Mouse (Mus musculus) liver, embryonic 15.5 days (tissue): ENCODE data around the gene Slc22a5. TPM values are rescaled to one million over a fixed set of nuclear protein-coding genes. Genes with fewer than 3 reads are reported as not detected.
A peak's percentile ranks its signal among the peaks of the same experiment; 100 is the strongest.
"Not testable (repeated sequence)": the region's sequence is repeated elsewhere in the genome, so short reads cannot be mapped to it uniquely, and the experiment has no call there.

Experiments
- ATAC-seq: fragments of 200-750 bp; cut with Nextera tagmentation; 2 replicates; pipeline ENCODE4 v1.8.0; 2017; ENCODE audit warnings: moderate number of reproducible peaks, mild to moderate bottlenecking, moderate library complexity; ENCODE audit not compliant: insufficient read depth
- H3K27ac ChIP-seq: fragments of 300-500 bp; sonication (generic); replicated peaks from 2 replicates; pipeline ENCODE4 v1.5.1; 2015; ENCODE audit warnings: mild to moderate bottlenecking, inconsistent platforms
- H3K27me3 ChIP-seq: fragments of 300-500 bp; sonication (generic); 2 replicates; pipeline ENCODE4 v1.6.1; 2015; ENCODE audit warnings: mild to moderate bottlenecking, inconsistent platforms
- H3K36me3 ChIP-seq: fragments of 300-500 bp; sonication (generic); replicated peaks from 2 replicates; pipeline ENCODE4 v1.6.1; 2015; ENCODE audit warnings: moderate library complexity, mild to moderate bottlenecking, inconsistent platforms
- H3K4me1 ChIP-seq: fragments of 300-500 bp; sonication (generic); replicated peaks from 2 replicates; pipeline ENCODE4 v1.6.1; 2015; ENCODE audit warnings: inconsistent platforms
- H3K4me2 ChIP-seq: fragments of 300-500 bp; sonication (generic); 2 replicates; pipeline ENCODE4 v1.6.1; 2015; ENCODE audit warnings: moderate library complexity, mild to moderate bottlenecking, inconsistent platforms
- H3K4me3 ChIP-seq: fragments of 300-500 bp; sonication (generic); replicated peaks from 2 replicates; pipeline ENCODE4 v1.5.1; 2015; ENCODE audit warnings: mild to moderate bottlenecking, inconsistent platforms
- H3K9ac ChIP-seq: fragments of 300-500 bp; sonication (generic); 2 replicates; pipeline ENCODE4 v1.6.1; 2015; ENCODE audit warnings: moderate library complexity, mild to moderate bottlenecking, inconsistent platforms
- H3K9me3 ChIP-seq: fragments of 300-500 bp; sonication (generic); replicated peaks from 2 replicates; pipeline ENCODE4 v1.6.1; 2016; ENCODE audit warnings: inconsistent platforms
- WGBS: fragments of 180-500 bp; shearing (Covaris S2); methylation state at CpG from one replicate; pipeline ENCODE4 v1.1.7; 2015; ENCODE audit warnings: mixed read lengths; ENCODE audit not compliant: insufficient replicate concordance; 5-methylcytosine and 5-hydroxymethylcytosine counted together
- polyA plus RNA-seq: library from polyadenylated mRNA; unstranded; fragments of >200 nt; fragmentation: Nextera tagmentation; extraction: Ambion mirVana; gene quantifications from 2 replicates; pipeline ENCODE4 v1.2.1, GENCODE M21; 2015

Slc22a5 gene
- polyA plus RNA-seq, 1 experiment from 2014 or later = 1.9 TPM

GRCm38 (mm10) chr11:53858761-53859580 is 32.5 kb downstream of the Slc22a5 start, which contains the start of gene Gm12216:
TSS of gene Gm12216 (minus strand) at chr11:53859256.
- H3K27ac ChIP-seq, H3K27me3 ChIP-seq, H3K36me3 ChIP-seq, H3K4me1 ChIP-seq, H3K9me3 ChIP-seq: not testable (repeated sequence)
- peak within 1 kb of the TSS; percentile 74 for H3K4me2 ChIP-seq
- peak within 1 kb of the TSS; percentile 53 for H3K9ac ChIP-seq
- H3K4me3 ChIP-seq = peak within 1 kb of the TSS; percentile 64
- 7% methylated on average over 44 of the region's 50 CpGs for WGBS
- peak; percentile 44; the same call in 1 of the 2 replicates for ATAC-seq

DNA sequence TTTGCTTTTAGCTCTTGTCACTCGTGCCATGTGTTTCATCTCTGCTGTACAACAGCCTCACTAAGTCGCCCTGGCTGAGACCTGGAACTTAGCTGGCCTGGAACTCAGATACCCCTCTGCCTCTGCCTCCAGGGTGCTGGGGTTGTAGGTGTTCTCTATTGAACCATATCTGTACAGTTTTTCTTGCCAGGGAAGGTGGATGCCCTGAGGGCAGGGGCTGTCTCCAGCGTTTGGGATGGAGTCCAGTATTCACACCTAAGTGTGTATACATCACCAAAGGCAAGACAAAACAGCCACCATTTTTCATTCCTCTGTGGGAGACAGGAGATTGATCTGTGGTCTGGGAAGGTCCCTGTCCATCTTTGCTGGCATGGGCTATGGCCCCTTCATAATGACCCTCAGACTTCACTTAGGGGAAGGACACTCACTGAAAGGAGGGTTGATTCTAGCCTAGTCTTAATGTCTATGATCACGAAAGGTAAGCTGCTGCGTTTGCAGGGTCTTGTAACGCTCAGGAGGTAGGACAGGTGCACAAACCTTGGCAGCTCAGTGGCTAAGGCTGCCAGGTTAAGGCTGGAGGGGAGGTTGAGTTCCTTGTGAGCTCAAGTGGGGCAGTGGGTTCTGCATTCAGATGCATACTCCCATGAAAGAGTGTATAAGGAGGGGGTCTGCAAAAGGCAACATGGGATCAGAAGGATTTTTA is 33.3 kb downstream of the Slc22a5 start:
- H3K4me3 ChIP-seq = peak overlapping the region; percentile 64
- peaks cover 4% of the 10 kb centered on the region; the same call in 1 of the 2 replicates for H3K4me1 ChIP-seq
- H3K9me3 ChIP-seq = no peaks in the 10 kb centered on the region

GRCm38 (mm10) chr11:53853665-53854064 is 37.8 kb downstream of the Slc22a5 start:
- no peak for ATAC-seq
- Histone ChIP-seq H3K27ac (no peak overlapping the region), H3K9ac (no peak overlapping the region), H3K4me3 (no peak overlapping the region), H3K27me3 (0 out of 2 replicates have a peak, but pooled peaks cover 4% of the 10 kb centered on the region), H3K4me1 (peaks cover 5% of the 10 kb centered on the region), H3K9me3 (no peaks in the 10 kb centered on the region), H3K4me2 (no peak overlapping the region), H3K36me3 (no peaks in the 10 kb centered on the region)
- 39% methylated on average over 5 of the region's 5 CpGs for WGBS

More for the DNA sequence above, 33.3 kb downstream of the Slc22a5 start:
- H3K27me3 ChIP-seq = 0 out of 2 replicates have a peak, but pooled peaks cover 4% of the 10 kb centered on the region
- H3K9ac ChIP-seq = no peak overlapping the region
- WGBS = 71% methylated on average over 6 of the region's 6 CpGs
- H3K4me2 ChIP-seq = peak overlapping the region; percentile 74
- H3K27ac ChIP-seq = no peak overlapping the region
- no peak for ATAC-seq
- H3K36me3 ChIP-seq = no peaks in the 10 kb centered on the region

GRCm38 (mm10) chr11:53851795-53852194 is 39.7 kb downstream of the Slc22a5 start:
- no peak for ATAC-seq

DNA sequence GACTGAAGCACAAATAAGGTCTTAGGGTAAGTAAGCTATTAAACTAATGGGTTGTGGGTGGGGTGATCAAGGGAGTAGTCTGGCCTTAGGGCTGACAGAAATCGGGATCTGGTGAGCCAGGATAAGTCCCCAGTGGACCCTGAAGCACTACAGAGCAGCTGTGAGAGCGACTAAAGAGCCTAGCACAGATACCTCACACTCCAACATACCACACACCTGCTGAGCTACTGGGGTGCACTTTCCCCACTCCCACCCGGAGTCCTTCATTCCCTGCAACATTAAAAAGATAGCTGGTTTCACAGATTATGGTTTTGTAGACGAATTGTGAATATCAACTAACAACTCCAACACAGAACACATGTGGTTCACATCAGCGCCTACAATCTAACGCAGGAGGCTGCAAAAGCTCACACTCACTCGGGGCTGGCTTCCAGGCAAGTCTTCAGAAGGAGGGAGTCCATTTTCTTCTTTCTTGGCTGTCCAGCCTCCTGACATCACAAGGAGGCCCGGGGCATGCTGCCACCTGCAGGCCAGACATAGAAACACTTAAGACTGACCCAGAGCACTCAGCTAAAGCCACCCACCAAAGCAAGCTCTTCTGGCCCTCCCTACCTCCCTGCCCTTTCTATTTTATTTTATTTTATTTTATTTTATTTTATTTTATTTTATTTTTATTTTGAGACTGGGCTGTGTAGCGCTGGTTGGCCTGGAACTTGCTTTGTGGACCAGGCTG is 41.7 kb downstream of the Slc22a5 start:
- no peak overlapping the region for H3K27ac ChIP-seq
- no peaks in the 10 kb centered on the region for H3K27me3 ChIP-seq
- 29% methylated on average over 9 of the region's 9 CpGs for WGBS
- H3K4me3 ChIP-seq = no peak overlapping the region
- H3K4me2 ChIP-seq = no peak overlapping the region
- no peak for ATAC-seq
- no peaks in the 10 kb centered on the region for H3K9me3 ChIP-seq
- H3K36me3 ChIP-seq = no peaks in the 10 kb centered on the region
- peaks cover 2% of the 10 kb centered on the region; the same call in 1 of the 2 replicates for H3K4me1 ChIP-seq
- no peak overlapping the region for H3K9ac ChIP-seq

More at GRCm38 (mm10) chr11:53851795-53852194, 39.7 kb downstream of the Slc22a5 start:
- Histone ChIP-seq H3K9ac (no peak overlapping the region), H3K4me3 (no peak overlapping the region), H3K4me2 (no peak overlapping the region), H3K27me3 (no peaks in the 10 kb centered on the region), H3K36me3 (no peaks in the 10 kb centered on the region), H3K4me1 (peaks cover 2% of the 10 kb centered on the region; the same call in 1 of the 2 replicates), H3K27ac (no peak overlapping the region), H3K9me3 (no peaks in the 10 kb centered on the region)
- WGBS = 9% methylated on average over 5 of the region's 5 CpGs

GRCm38 (mm10) chr11:53845680-53846079 is 45.8 kb downstream of the Slc22a5 start:
- Histone ChIP-seq H3K4me3 (no peak overlapping the region), H3K27ac (no peak overlapping the region), H3K27me3 (no peaks in the 10 kb centered on the region), H3K4me2 (no peak overlapping the region), H3K9ac (no peak overlapping the region), H3K36me3 (no peaks in the 10 kb centered on the region), H3K4me1 (no peaks in the 10 kb centered on the region), H3K9me3 (no peaks in the 10 kb centered on the region)
- no peak for ATAC-seq
- WGBS = 44% methylated on average over 6 of the region's 6 CpGs

- no peak for ATAC-seq
- 77% methylated on average over 10 of the region's 10 CpGs for WGBS
- Histone ChIP-seq H3K9ac (no peak overlapping the region), H3K9me3 (no peaks in the 10 kb centered on the region), H3K4me1 (peaks cover 12% of the 10 kb centered on the region), H3K36me3 (no peaks in the 10 kb centered on the region), H3K27me3 (no peaks in the 10 kb centered on the region), H3K27ac (no peak overlapping the region), H3K4me3 (no peak overlapping the region), H3K4me2 (no peak overlapping the region)
Measured at GRCm38 (mm10) chr11:53843106-53843505, 48.4 kb downstream of the Slc22a5 start.

DNA sequence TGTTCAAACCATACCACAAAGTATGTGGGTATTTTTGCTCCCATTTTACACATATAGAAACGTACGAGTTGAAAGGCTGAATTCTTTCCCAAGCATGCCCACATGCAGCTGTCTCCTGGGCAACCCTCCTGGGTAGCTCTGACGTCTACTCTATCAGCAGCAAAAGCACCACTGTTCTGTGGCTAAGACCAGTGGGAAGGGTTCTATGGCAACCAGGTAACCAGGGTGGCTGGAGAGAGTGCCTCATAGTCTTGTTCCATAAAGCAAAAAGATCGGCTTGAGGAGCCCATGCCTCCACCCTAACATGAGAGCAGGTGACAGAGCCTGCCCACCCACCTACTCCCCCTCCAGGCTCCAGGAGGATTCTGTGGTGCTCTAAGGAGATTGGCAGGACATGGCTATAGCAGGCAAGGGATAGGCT is 49.3 kb downstream of the Slc22a5 start:
- H3K4me1 ChIP-seq = peaks cover 12% of the 10 kb centered on the region
- H3K4me3 ChIP-seq = no peak overlapping the region
- WGBS = 55% methylated on average over 4 of the region's 4 CpGs
- no peaks in the 10 kb centered on the region for H3K27me3 ChIP-seq
- no peak overlapping the region for H3K4me2 ChIP-seq
- no peaks in the 10 kb centered on the region for H3K9me3 ChIP-seq
- no peaks in the 10 kb centered on the region for H3K36me3 ChIP-seq
- no peak overlapping the region for H3K27ac ChIP-seq
- no peak for ATAC-seq
- H3K9ac ChIP-seq = no peak overlapping the region

- H3K4me2 ChIP-seq = no peak overlapping the region
- no peak for ATAC-seq
- H3K4me3 ChIP-seq = no peak overlapping the region
- 50% methylated on average over 12 of the region's 12 CpGs for WGBS
- peaks cover 12% of the 10 kb centered on the region for H3K4me1 ChIP-seq
- H3K27me3 ChIP-seq = no peaks in the 10 kb centered on the region
- H3K9ac ChIP-seq = no peak overlapping the region
- no peaks in the 10 kb centered on the region for H3K9me3 ChIP-seq
- H3K27ac ChIP-seq = no peak overlapping the region
- no peaks in the 10 kb centered on the region for H3K36me3 ChIP-seq
Measured at GRCm38 (mm10) chr11:53841514-53841913, 49.9 kb downstream of the Slc22a5 start.

DNA sequence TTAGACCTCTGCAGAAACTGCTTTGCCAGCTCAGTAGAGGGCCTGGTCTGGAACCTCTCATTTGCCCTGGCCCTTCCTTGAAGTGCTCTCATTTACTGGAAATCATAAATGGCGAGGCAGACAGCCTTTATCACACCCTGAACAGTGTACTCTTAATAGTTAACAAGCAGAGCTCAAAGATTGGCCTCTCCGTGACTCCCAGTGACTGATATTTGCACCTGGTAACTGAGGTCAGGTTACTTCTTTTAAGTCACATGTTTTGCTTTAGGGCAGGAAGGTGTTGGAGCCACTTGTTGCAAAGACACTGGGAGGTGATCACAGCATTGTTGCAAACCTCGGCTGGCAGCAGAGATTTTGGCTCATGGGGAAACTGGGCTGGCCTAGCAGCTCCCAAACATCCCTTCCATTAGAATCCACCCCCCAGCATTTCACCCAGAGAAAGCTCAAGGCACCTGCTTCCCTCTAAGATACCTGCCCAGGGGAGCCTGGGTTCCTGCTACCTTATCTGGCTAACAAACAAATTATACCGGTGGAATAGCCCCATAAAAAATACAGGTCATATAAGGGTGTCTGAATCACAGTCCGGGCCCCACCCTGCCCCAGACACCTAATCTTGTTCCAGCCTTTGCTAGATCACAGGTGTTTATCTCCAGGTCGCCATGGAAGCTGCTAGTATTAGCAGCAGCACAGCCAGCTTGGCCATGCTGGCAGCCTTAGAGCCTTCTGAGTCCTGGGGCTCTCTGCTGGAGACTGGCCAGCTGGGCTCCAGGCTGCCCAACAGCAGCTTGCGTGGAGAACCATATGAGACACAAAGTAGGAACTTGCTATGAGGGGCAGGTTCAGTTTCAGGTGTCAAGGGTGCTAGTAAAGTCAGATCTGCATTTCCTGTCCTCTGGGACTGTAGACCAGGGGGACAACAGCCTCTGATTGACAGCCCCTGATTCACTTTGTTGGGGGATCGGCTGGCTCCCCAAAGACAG is 51.5 kb downstream of the Slc22a5 start:
- 39% methylated on average over 8 of the region's 8 CpGs for WGBS
- Histone ChIP-seq H3K27ac (no peak overlapping the region), H3K4me2 (no peak overlapping the region)

More for the DNA sequence above, 51.5 kb downstream of the Slc22a5 start:
- H3K4me3 ChIP-seq = no peak overlapping the region
- no peak overlapping the region for H3K9ac ChIP-seq
- H3K4me1 ChIP-seq = peaks cover 19% of the 10 kb centered on the region
- ATAC-seq = no peak
- H3K9me3 ChIP-seq = no peaks in the 10 kb centered on the region
- H3K36me3 ChIP-seq = no peaks in the 10 kb centered on the region
- no peaks in the 10 kb centered on the region for H3K27me3 ChIP-seq
